Mouse (Mus musculus): Measurements from ENCODE around the gene 2410137M14Rik. TPM values are rescaled to one million over a fixed set of nuclear protein-coding genes. Genes with fewer than 3 reads are reported as not detected.
"Not testable (repeated sequence)": the region's sequence is repeated elsewhere in the genome, so short reads cannot be mapped to it uniquely, and the experiment has no call there.

The 2410137M14Rik gene
- polyA plus RNA-seq, 1 experiment from 2014 or later: not detected

- H3K4me1 ChIP-seq (ENCODE audit: control insufficient read depth, insufficient read depth, low read length): peaks cover 8% of the 10 kb centered on the region
- DNase-seq (ENCODE audit: low spot score) (no peak), ATAC-seq (no peak)
- H3K36me3 ChIP-seq (ENCODE audit: control insufficient read depth, insufficient read depth, low read length): peaks cover 17% of the 10 kb centered on the region
- H3K27me3 ChIP-seq (replicated peaks; ENCODE audit: control insufficient read depth, insufficient read depth, low read length): no peaks in the 10 kb centered on the region
- no peak within 1 kb of the TSS for H3K9ac ChIP-seq (ENCODE audit: low read length)
- peak within 1 kb of the TSS; percentile 85 for H3K4me3 ChIP-seq (ENCODE audit: low read depth, low read length)
- no peaks in the 10 kb centered on the region for H3K9me3 ChIP-seq (replicated peaks; ENCODE audit: control insufficient read depth, low read length)
- peak within 1 kb of the TSS; percentile 61 for H3K4me2 ChIP-seq (ENCODE audit: low read length)
- peak within 1 kb of the TSS; percentile 95; the same call in 1 of the 2 replicates for H3K27ac ChIP-seq (ENCODE audit: low read depth, low read length)
- WGBS: 97% methylated on average over 7 of the region's 7 CpGs
These were observed 19.8 kb upstream of the 2410137M14Rik start, which contains the start of gene Zfp57 for GRCm38 (mm10) chr17:37000863-37001262. TSS of gene Zfp57 (plus strand) at chr17:37001163.

GRCm38 (mm10) chr17:36998477-36998876, 17.4 kb upstream of the 2410137M14Rik start:
- ATAC-seq (no peak), DNase-seq (ENCODE audit: low spot score) (no peak)
- Histone ChIP-seq H3K9me3 (replicated peaks; ENCODE audit: control insufficient read depth, low read length) (no peaks in the 10 kb centered on the region), H3K27ac (ENCODE audit: low read depth, low read length) (no peak overlapping the region), H3K4me2 (ENCODE audit: low read length) (no peak overlapping the region), H3K9ac (ENCODE audit: low read length) (no peak overlapping the region), H3K36me3 (ENCODE audit: control insufficient read depth, insufficient read depth, low read length) (no peaks in the 10 kb centered on the region), H3K4me3 (ENCODE audit: low read depth, low read length) (no peak overlapping the region), H3K27me3 (replicated peaks; ENCODE audit: control insufficient read depth, insufficient read depth, low read length) (no peaks in the 10 kb centered on the region), H3K4me1 (ENCODE audit: control insufficient read depth, insufficient read depth, low read length) (no peaks in the 10 kb centered on the region; the same call in 1 of the 2 replicates)
- 76% methylated on average over 2 of the region's 2 CpGs for WGBS

- ATAC-seq (0 out of 2 replicates have a peak, but pooled peaks have one; percentile 37), DNase-seq (ENCODE audit: low spot score) (peak; percentile 82)
- Histone ChIP-seq H3K9ac (ENCODE audit: low read length) (no peak overlapping the region), H3K9me3 (replicated peaks; ENCODE audit: control insufficient read depth, low read length) (no peaks in the 10 kb centered on the region), H3K4me3 (ENCODE audit: low read depth, low read length) (no peak overlapping the region), H3K36me3 (ENCODE audit: control insufficient read depth, insufficient read depth, low read length) (no peaks in the 10 kb centered on the region), H3K4me1 (ENCODE audit: control insufficient read depth, insufficient read depth, low read length) (no peaks in the 10 kb centered on the region), H3K27me3 (replicated peaks; ENCODE audit: control insufficient read depth, insufficient read depth, low read length) (no peaks in the 10 kb centered on the region), H3K27ac (ENCODE audit: low read depth, low read length) (no peak overlapping the region), H3K4me2 (ENCODE audit: low read length) (no peak overlapping the region)
- 32% methylated on average over 7 of the region's 7 CpGs for WGBS
These were observed 16.1 kb upstream of the 2410137M14Rik start for GRCm38 (mm10) chr17:36997033-36997735.

- Histone ChIP-seq H3K4me3 (ENCODE audit: low read depth, low read length) (no peak overlapping the region), H3K36me3 (ENCODE audit: control insufficient read depth, insufficient read depth, low read length) (no peaks in the 10 kb centered on the region), H3K27me3 (replicated peaks; ENCODE audit: control insufficient read depth, insufficient read depth, low read length) (no peaks in the 10 kb centered on the region), H3K27ac (ENCODE audit: low read depth, low read length) (no peak overlapping the region), H3K9me3 (replicated peaks; ENCODE audit: control insufficient read depth, low read length) (no peaks in the 10 kb centered on the region), H3K9ac (ENCODE audit: low read length) (no peak overlapping the region), H3K4me2 (ENCODE audit: low read length) (no peak overlapping the region), H3K4me1 (ENCODE audit: control insufficient read depth, insufficient read depth, low read length) (no peaks in the 10 kb centered on the region)
- no peak for ATAC-seq
- no peak for DNase-seq (ENCODE audit: low spot score)
- WGBS: 47% methylated on average over 3 of the region's 3 CpGs
These were observed 14.4 kb upstream of the 2410137M14Rik start for GRCm38 (mm10) chr17:36995448-36995847.

- ATAC-seq (no peak), DNase-seq (ENCODE audit: low spot score) (no peak)
- H3K4me3 ChIP-seq (ENCODE audit: low read depth, low read length): no peak overlapping the region
- H3K9me3 ChIP-seq (replicated peaks; ENCODE audit: control insufficient read depth, low read length): no peaks in the 10 kb centered on the region
- no peaks in the 10 kb centered on the region for H3K4me1 ChIP-seq (ENCODE audit: control insufficient read depth, insufficient read depth, low read length)
- no peak overlapping the region for H3K27ac ChIP-seq (ENCODE audit: low read depth, low read length)
- H3K9ac ChIP-seq (ENCODE audit: low read length): no peak overlapping the region
- no peaks in the 10 kb centered on the region for H3K36me3 ChIP-seq (ENCODE audit: control insufficient read depth, insufficient read depth, low read length)
- H3K27me3 ChIP-seq (replicated peaks; ENCODE audit: control insufficient read depth, insufficient read depth, low read length): peaks cover under 1% of the 10 kb centered on the region; the same call in 1 of the 2 replicates
- H3K4me2 ChIP-seq (ENCODE audit: low read length): no peak overlapping the region
- WGBS: 93% methylated on average over 2 of the region's 2 CpGs
These were observed 13.5 kb upstream of the 2410137M14Rik start for GRCm38 (mm10) chr17:36994528-36994927.

GRCm38 (mm10) chr17:36993770-36994325, 12.8 kb upstream of the 2410137M14Rik start:
- no peak overlapping the region for H3K9ac ChIP-seq (ENCODE audit: low read length)
- H3K27ac ChIP-seq (ENCODE audit: low read depth, low read length): no peak overlapping the region
- H3K4me3 ChIP-seq (ENCODE audit: low read depth, low read length): no peak overlapping the region
- no peak overlapping the region for H3K4me2 ChIP-seq (ENCODE audit: low read length)
- no peak for DNase-seq (ENCODE audit: low spot score)
- no peaks in the 10 kb centered on the region for H3K4me1 ChIP-seq (ENCODE audit: control insufficient read depth, insufficient read depth, low read length)
- 87% methylated on average over 4 of the region's 4 CpGs for WGBS
- H3K9me3 ChIP-seq (replicated peaks; ENCODE audit: control insufficient read depth, low read length): no peaks in the 10 kb centered on the region
- H3K27me3 ChIP-seq (replicated peaks; ENCODE audit: control insufficient read depth, insufficient read depth, low read length): peaks cover 7% of the 10 kb centered on the region
- H3K36me3 ChIP-seq (ENCODE audit: control insufficient read depth, insufficient read depth, low read length): no peaks in the 10 kb centered on the region
- ATAC-seq: no peak

- Histone ChIP-seq H3K27me3 (replicated peaks; ENCODE audit: control insufficient read depth, insufficient read depth, low read length) (peaks cover 17% of the 10 kb centered on the region), H3K9ac (ENCODE audit: low read length) (no peak overlapping the region), H3K4me2 (ENCODE audit: low read length) (no peak overlapping the region), H3K4me1 (ENCODE audit: control insufficient read depth, insufficient read depth, low read length) (no peaks in the 10 kb centered on the region), H3K27ac (ENCODE audit: low read depth, low read length) (no peak overlapping the region), H3K4me3 (ENCODE audit: low read depth, low read length) (no peak overlapping the region), H3K9me3 (replicated peaks; ENCODE audit: control insufficient read depth, low read length) (no peaks in the 10 kb centered on the region), H3K36me3 (ENCODE audit: control insufficient read depth, insufficient read depth, low read length) (no peaks in the 10 kb centered on the region)
- WGBS: 79% methylated on average over 3 of the region's 3 CpGs
- ATAC-seq: no peak
- DNase-seq (ENCODE audit: low spot score): no peak
These were observed 11.5 kb upstream of the 2410137M14Rik start for GRCm38 (mm10) chr17:36992336-36993104.

- 91% methylated on average over 5 of the region's 6 CpGs for WGBS
- not testable (repeated sequence) for H3K9me3 ChIP-seq (replicated peaks; ENCODE audit: control insufficient read depth, low read length); H3K27ac ChIP-seq (ENCODE audit: low read depth, low read length); H3K4me1 ChIP-seq (ENCODE audit: control insufficient read depth, insufficient read depth, low read length); H3K36me3 ChIP-seq (ENCODE audit: control insufficient read depth, insufficient read depth, low read length); H3K4me3 ChIP-seq (ENCODE audit: low read depth, low read length); DNase-seq (ENCODE audit: low spot score); H3K4me2 ChIP-seq (ENCODE audit: low read length); ATAC-seq; H3K9ac ChIP-seq (ENCODE audit: low read length)
- peaks cover 17% of the 10 kb centered on the region for H3K27me3 ChIP-seq (replicated peaks; ENCODE audit: control insufficient read depth, insufficient read depth, low read length)
These were observed 9.6 kb upstream of the 2410137M14Rik start for GRCm38 (mm10) chr17:36990630-36991029.

All from forebrain, embryonic 14.5 days (tissue).